Mouse (Mus musculus): ENCODE measurements around the gene Timm44.

Timm44 gene

DNA sequence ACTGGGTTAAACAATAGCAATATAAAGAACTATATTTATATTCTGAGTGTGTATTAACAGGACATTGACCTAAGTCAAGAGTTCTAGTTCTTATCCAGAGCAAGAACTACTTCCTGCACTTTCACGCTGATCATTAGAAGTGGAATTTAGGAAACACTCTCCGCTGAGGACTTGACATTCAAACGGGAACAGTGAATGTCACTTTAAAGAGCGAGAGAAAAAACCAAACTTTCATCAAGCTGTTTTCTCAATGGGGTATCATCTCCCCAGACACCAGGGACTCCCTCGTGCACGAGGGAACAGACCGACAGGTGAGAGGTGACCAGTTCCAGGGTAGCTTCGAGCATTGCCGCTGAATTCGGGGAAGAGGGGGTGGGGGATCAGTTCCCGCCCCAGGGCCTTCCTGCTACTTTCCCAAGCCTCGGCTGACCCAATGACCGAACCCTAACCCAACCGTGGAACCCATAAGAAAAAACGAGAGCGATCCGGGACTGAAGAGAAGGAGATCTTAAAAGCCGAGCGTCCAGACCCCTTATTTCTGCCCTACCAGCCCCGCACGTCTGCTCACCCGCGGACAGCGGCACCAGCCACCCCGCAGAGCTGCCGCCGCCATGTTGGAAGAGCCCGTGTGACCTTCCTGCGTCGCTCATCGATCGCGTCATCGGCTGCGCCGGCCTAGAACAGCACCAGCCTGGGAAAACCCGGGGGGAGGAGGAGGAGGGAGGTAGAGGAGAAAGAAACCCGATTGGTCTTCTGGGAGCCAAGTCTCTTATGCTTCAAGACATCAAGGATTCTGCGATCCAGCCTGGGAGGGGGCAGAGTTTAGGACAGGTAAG, at the start of gene Timm44:
TSS of gene Timm44 (minus strand) at position 639 of the 836 bp plus-strand sequence.
- DNase-seq (ENCODE audit: low spot score in 2 of 2), result peak; percentile 98

DNA sequence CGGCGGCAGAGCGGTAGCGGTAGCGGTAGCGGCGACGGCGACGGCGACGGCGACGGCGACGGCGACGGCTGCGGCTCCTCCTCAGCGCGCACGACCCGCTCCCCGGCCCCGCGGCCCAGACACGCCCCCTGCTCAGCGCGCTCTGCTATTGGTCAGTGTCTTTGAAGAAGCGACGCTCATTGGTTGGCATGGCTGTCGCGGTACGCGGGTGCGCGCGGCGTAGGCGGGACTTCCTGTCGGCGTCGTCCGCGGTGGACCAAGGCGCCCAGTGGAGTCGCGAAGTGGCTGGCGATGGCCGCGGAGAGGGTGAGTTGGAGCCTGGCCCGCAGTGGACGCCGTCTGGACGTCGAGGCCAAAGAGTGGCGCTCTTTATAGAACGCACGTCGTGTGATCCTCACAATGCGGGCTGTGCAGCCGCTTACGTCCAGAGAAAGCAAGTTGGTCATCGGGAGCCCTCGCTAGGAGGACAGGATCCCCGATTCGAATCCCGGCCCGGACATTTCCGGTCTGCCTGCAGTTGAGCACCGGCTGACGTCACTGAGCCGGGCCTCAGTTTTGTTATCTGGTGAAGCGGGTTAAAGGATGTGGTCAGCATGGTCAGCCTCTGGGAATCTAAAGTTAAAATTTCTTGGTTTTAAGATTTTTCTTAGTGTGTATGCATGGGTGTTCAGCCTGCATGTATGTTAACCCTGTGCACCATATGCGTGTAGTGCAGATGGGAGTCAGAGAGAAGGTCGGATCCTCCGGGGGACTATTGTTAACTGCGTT, 49.5 kb upstream of the Timm44 start, which contains the start of the genes Ccl25 and Elavl1:
TSS of gene Ccl25 (plus strand) at position 228 of the 768 bp plus-strand sequence.
TSS of gene Elavl1 (minus strand) at position 431 of the 768 bp plus-strand sequence.
- peak; percentile 98 to 99 for DNase-seq (ENCODE audit: low spot score in 2 of 2)

DNA sequence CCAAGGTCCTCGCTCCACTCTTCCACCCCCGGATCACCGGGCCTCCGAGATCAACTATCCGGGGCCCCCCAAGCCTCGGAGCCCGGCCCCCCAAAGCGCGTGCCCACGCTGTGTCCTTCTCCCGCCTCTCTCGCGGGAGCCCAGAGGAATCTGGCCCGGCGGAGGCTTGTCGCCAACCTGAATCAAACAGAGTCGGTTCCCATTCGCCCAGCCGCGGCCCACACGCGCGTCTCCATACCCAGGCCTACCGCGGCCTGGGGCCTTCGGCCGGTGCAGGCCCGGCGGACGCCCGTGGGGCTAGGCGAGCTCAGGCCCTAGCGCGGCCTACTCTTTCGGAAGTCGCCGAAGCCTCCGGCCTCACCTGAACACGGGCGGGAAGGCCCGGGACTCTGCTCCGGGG, 48.8 kb upstream of the Timm44 start:
- DNase-seq (ENCODE audit: low spot score in 2 of 2), result peak; percentile 28 to 61

DNA sequence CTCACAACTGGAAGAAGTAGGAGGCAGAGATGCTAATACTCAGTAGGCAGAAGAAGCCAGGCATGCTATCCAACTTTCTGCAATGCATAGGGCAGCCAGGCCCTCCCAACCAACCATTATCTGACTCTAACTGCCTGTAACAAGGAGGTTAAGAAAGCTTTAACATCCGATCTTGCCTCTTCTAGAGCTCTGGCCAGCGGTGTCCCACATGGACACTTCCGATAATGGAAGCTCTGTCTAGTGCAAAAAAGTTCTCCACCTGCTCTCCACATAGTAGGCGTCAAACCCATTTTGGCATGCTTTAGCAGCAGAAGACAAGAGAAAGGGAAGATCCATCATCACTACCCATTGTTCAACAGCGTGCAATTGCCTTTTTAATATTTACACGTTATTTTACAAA, 48.2 kb upstream of the Timm44 start:
- DNase-seq (ENCODE audit: low spot score in 2 of 2), result no peak

DNA sequence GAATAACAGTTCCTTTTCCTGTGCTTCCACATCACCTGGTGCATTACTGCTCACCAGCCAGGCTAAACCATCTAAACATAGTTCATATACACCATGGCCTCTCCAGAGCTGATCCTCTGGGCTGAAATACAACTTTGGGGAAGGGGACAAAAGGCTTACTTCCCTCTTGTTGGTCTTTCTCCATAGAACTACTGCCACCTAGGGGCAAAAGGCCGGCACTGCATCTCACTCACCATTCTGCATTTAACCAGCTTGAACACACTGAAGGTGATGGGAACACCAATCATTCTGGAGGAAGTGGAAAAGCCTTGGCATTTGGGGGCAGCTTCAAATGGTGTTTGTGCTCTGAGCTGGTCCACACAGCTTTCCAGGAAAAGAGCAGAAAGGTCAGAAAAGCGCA, 46.8 kb upstream of the Timm44 start:
- peak; percentile 83 to 92 for DNase-seq (ENCODE audit: low spot score in 2 of 2)

DNA sequence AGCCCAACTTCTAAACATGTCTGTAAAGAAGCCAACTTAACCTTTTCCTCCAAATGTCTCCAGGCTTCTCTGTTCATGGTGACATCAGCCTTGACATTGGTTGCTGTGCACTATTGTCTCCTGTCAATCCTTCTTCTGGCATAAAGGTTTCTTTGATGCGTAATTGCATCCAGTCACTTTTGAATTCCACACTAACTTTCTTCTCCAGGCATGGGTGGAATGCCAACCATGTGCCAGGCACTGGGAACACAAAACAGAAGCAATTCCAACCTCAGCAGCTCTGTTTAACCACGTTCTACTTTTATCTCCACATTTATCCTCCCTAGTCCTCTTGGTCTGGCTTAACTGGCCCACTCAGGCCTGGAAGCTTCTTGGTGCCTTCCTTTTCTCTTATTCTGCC, 45.3 kb upstream of the Timm44 start:
- DNase-seq (ENCODE audit: low spot score in 2 of 2), result no peak

DNA sequence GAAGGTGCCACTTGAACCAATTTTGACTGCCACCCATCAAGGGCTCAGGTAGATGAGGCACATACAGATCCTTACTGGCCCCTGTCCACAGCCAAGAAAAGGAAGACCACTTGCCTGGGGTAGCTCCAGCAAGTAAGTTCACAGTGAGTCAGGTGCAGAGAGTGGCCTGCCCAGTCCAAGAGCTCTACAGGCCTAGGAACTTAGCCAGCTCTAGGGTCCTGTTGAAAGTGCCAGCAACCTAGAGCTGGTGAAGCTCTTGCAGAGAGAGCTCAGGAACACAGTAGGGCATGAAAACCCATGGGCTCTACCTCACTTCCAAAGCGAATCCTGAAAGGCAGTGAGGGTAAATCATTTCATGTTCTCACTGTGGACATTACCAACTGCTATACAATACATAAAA, 44.7 kb upstream of the Timm44 start:
- no peak for DNase-seq (ENCODE audit: low spot score in 2 of 2)

DNA sequence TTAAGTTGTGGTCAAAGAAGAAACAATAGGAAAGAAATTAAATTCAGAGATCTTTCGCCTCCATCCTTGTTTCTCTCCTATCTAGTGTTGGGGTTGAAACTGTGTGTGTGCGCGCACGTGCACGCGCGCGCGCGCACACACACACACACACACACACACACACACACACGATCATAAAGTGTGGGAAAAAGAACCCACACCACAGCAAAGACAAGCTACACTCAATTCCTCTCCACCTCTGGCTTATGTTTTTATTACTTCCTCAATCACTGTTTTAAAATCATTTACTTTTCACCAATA, 43.8 kb upstream of the Timm44 start:
- no peak for DNase-seq (ENCODE audit: low spot score in 2 of 2)

DNA sequence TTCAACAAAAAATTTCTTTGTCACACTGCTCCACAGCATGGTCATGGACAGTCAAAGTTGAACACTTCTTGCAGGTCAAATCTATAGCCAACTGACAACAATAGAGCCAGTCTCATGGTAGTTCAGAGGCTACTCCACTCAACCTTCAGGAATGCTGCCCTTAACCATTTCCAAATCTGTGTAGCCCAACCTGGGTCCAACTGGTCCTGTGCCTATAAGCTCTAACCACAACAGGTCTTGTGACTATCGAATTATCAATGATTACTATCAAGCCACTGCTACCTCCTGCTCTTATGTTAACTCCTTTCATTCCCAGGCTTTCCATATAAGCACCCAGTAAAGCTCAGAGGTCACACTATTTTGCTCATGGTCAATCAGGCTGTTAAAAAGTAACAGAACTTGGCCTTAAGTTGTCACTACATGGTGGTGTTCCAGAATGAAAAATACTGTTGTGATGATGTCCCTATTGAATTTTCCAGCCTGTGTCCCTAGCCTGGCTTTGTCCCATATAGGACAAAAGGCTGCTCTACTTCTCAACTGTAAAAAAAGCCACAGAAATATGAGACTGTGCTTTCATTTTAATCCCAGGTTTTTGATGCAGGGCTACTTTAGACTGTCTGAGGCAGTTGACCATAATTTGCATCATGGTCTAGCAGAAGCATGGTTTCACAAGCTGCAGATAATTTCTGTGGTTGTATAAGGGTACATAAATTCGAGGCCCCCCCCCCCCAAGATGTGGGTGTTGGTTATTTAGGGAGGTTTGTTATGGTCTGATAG, 43.3 kb upstream of the Timm44 start:
- DNase-seq (ENCODE audit: low spot score in 2 of 2), result no peak

DNA sequence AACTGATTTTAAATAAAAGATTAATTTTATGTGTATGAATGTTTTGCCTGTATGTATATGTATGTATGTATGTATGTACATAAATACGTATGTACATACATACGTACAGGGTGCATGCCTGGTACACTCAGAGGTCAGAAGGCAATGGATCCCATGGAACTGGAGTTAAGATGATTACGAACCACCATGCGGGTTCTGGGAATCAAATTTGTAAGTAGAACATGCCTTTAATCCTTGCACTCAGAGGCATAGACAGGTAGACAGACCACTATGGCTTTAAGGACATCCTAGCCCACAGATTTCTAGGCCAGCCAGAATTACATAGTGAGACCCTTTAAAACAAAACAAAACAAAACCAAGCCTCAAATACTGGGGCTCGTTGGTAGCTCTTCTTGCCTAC, 42.4 kb upstream of the Timm44 start:
- DNase-seq (ENCODE audit: low spot score in 2 of 2), result no peak

DNA sequence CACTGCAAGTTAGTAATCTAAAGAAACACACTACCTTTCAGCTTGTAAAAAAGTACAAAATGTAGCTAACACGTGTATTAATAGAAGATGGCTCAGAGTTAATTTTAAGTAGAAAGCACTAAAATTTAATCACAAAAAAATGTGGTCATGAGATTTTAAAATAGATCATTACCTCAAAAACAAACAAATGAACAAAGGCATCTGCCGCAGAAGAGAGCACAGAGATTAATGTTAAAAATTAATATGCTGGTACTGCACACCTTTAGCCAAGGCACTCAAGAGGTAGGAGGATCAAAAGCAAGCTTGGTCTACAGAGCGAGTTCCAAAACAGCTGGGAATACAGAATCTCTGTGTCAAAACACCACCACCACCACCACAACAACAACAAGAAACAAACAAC, 39.1 kb upstream of the Timm44 start:
- no peak for DNase-seq (ENCODE audit: low spot score in 2 of 2)

DNA sequence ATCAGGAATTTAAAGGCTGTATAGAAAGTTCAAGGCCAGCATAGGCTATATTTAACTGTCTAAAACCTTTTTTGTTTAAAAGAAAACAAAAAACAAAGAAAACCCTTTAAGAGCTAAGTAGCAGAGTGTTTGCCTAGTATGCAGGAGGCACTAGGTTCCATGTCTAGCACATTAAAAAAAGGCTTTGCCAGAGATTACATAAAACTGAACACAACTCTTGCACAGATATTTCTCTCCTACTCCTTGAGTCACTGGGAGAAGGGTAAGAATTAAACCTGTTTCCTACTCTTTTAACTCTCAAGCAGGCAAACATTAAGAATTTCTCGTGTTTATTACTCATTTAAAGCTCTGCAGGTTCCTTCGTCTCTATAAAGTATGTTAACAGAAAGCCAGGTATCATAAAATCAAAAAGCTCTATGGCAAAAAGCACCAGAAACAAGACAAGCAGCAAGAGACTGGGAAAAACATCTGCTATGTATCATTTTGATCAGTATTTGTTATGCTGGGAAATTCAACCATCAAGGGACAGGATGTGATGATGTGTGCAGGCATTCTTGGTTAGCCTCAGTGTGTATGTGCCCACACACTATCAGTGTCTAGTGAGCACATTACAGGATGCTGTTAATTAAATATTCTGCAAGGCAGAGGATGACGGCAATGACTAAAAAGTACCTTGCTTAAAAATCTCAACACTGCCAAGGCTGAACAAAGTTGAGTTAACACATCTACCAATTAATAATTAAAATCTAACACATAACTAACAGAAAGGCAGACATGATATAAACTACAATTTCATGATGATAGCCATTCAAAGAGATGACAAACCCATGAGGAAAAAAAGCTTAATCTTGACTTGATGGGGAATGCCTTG, 37.8 kb upstream of the Timm44 start:
- peak in 1 of 2 experiments; percentile 29 for DNase-seq (ENCODE audit: low spot score in 2 of 2)

DNA sequence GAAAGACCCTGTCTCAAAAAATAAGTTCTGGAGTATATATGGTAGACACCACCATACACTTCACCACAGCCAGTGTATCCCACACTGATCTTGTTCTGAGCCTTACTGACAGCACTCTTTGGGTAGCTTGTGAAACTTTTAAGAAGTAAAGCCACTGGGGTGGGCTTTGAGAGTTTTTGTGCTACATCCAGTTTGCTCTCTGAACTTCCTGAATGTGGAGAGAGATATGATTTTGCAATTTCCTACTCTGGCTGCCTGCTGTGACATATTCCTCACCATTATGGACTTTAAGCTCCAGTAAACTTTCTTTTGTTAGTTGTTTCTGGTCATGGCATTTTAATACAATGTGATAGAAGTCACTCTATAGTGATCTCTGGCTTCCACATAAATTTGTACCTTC, 36.4 kb upstream of the Timm44 start:
- no peak for DNase-seq (ENCODE audit: low spot score in 2 of 2)

DNA sequence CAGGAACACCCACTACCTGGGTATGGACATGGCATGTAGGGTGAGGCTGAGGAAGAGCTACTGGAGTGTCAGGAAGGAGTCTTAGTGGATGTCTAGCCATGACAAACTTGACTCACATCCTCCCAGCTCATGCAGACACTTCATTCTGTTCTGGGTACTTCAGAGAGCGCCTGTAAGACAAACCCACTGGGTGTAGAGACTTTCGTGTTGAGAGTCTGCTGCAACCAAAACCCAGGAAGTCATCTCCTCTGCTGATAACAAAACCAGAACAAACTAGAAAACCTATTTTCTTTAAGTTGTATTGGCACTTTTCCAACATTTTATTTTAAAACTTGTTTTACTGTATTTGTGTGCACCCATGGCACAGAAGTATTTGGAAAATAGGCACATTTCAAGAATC, 30.1 kb upstream of the Timm44 start:
- DNase-seq (ENCODE audit: low spot score in 2 of 2), result no peak

DNA sequence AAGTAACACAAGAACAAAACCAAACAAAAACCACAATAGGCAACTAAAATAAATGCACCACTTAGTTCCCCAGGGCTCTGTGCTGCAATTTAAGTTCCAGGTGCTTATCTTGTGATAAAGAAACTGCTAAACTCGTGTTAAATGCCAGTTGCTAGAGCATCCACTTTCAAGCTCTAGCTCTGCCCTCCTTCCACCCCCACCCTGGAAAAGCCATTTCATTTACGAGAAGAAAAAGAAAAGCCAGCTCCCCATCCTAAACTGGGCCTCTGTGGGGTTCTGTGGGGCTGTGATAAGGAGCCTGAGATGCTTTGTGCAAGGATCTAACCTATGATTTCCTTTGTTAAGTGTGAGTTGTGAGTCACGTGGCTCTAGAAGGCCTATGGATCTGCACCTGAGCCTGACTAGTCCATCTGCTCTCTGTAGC, 28.4 kb upstream of the Timm44 start:
- DNase-seq (ENCODE audit: low spot score in 2 of 2), result no peak

DNA sequence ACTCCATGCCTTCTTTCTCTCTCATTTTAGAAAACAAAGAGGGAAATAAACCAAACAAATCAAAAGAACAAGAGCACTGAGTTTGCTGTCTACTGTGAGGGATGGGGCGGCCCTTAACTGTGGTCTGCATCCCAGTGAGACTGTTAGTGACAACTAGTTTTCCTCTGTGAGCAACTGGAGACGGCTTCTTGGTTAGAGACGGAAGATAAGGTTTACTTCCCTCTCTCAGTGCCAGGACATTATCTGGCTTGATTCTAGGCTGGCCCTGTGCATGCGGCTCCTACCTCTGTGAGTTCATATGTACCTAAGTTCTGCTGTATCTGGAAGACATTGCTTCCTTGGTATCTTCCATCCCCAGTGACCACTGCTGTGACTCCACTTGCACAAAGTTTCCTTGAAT, 22.1 kb upstream of the Timm44 start:
- DNase-seq (ENCODE audit: low spot score in 2 of 2), result no peak

DNA sequence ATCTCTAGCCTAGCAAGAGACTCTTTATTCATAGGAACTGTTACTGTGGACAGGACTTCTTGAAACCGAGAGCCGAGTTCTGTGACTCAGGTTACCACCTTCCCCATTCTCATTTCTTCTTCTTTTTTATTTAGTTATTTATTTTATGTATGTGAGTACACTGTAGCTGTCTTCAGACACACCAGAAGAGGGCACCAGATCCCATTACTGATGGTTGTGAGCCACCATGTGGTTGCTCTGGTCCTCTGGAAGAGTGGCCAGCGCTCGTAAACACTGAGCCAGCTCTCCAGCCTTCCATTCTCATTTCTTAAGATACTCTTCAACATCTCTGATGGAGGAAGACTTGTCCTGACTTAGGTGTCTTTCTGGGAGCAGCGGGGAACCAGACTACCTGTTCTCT, 17.0 kb upstream of the Timm44 start:
- DNase-seq (ENCODE audit: low spot score in 2 of 2), result no peak

DNA sequence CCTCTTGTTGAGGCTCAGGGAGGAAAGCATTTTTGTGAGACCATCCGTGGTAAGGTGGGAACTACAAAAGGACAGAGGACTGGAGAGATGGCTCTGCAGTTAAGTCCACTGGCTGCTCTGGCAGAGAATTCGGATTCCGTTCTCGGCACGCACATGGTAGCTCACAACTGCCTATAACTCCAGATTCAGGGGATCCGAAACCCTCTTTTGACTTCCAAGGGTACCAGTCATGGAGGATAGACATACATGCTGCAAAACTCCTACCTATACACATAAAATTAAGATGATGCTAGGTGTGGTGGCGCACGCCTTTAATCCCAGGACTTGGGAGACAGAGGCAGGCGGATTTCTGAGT, 375 bp upstream of the Timm44 start:
- no peak for DNase-seq (ENCODE audit: low spot score in 2 of 2)

DNA sequence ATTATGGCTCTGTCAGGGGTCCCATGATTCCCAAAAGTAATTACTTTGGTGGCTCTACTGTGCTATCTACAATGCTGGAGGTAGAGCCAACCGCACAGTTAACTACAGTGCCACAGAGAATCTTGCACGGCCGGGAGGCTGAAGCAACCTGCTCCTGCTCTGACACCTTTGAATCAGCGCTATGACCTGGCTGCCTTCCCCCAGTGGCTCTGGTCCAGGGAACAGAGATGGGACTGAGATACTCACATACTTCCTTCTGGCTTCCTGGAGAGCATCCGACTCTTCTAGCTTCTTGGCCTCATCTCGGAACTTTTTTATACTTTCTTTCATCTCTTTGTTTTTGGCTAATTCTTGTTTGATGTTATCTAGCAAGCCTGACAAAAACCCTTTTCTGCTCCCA, 6.1 kb downstream of the Timm44 start:
- no peak for DNase-seq (ENCODE audit: low spot score in 2 of 2)

DNA sequence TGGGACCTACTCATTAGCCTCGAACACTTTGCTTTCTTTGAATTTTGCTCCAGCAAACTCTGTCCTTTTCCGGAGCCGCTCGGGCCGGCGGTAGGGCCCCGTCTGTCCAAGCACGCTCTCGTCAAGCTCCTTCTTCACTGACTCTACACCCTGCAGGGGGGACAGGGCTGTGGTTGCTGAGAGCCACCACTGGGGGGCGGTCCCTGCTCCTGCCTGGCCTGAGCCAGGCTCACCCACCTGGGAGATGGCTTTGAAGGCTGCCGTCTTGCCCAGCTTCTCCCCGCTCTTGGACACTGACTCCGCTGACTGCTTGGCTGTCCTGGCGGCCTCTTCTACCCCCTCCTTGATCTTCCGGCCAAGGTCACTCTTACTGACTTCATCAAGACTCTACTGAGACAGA, 8.1 kb downstream of the Timm44 start:
- DNase-seq (ENCODE audit: low spot score in 2 of 2), result no peak

DNA sequence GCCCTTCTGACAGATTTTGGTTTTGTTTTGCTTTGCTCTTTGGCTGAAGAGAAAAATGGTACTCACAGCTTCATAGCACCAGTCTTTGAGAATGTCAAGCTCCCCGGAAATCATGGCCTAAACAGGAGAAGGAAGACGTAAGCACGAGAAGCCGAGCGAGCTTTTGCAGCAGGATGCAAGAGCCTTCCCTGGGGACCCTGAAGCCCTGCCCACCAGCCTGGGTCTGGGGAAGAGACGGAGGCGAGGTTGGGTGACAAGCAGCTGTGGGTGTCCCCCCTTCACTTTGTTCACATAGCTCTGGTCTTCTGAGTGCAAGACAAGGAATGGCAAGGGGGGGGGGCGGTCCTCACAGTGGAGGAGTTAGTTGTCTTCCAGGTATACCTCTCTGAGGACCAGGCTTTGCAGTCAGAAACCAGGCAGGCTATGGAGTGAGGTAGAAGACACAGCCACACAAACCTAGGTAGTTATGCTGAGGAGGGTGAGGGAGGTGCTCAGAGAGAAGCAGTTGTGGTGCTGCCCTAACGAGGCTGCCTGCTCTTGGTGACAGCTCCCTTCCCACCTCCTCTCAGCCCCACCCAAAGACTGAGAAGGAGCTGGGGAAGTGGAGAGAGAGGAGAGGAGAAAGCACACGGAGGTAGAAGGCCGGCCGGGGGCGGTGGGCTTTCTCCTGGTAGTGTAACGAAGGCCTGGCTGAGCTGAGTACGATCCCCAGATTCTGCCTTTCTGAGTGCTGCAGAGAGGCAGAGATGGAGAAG, 10.4 kb downstream of the Timm44 start:
- DNase-seq (ENCODE audit: low spot score in 2 of 2), result peak in 1 of 2 experiments; percentile 27

Data from right cerebral cortex, adult 2 months (tissue).